Mouse (Mus musculus) frontal cortex, postnatal 10 days (tissue): ENCODE measurements around the gene Ppa2.

Experiments used
- DNase-seq, 2 experiments: peaks; one replicate each; pipeline ENCODE4 v3.0.0; 2022; ENCODE audit warnings: low spot score in 2 of 2, mixed read lengths in 1 of 2

Ppa2 gene

GRCm38 (mm10) chr3:133331184-133331866 lies 21.4 kb downstream of the Ppa2 start:
- DNase-seq: no peak

GRCm38 (mm10) chr3:133332280-133332679 lies 22.4 kb downstream of the Ppa2 start:
- DNase-seq: no peak

DNA sequence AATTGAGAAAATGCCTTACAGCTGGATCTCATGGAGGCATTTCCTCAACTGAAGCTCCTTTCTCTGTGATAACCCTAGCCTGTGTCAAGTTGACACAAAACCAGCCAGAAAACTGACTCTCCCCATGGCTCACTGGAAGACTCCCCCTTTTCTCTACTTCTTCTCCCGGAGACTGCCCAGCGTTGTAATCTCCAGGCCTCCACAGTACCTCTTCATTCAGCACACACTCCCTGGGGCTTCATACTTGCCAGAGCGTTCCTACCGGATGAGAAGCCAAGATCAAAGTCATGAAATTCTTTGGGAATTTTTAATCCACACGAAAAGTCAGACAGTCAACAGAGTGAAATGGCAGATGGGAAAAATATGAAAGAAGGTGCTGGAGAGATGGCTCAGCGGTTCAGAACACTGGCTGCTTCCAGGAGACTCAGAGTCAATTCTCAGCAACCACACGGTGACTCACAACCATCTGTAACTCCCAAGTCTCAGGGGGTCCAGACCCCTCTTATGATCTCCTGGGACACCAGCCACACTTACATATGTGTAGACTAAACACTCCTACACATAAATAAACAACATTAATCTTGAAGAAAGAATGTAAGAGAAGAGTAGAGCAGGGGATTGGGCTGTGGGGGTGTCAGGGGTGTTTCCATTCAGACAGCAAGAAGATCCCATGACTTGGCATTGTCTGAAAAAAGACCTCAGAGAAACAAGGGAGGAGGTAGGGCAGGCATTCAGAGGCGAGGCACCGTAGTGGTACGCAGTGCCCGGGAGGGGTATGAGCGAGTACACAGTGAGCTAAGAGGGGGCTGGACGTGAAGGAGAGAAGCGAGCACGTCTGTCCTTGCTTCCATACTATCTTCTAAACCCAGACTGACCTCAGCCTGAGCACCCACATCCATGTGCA lies 23.6 kb downstream of the Ppa2 start:
- no peak for DNase-seq

DNA sequence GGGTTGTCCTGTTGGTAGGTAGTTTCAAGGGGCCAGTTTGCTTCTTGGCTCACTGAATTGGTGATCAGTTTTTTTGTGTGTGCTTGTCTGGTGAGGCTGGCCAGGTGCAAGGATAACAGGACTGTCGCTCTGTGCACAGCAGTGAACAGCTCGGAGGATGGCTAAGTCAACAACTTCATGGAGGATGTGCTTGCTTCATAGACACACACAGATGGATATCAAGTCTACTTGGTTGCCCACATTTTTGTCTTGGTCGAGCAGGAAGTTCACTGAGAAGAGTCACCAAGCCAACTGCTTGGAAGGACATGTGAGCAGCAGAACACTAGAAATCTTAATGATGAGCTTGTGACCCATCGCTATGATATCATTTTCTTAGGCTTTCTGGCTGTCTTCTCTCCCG lies 24.8 kb downstream of the Ppa2 start:
- DNase-seq: no peak

DNA sequence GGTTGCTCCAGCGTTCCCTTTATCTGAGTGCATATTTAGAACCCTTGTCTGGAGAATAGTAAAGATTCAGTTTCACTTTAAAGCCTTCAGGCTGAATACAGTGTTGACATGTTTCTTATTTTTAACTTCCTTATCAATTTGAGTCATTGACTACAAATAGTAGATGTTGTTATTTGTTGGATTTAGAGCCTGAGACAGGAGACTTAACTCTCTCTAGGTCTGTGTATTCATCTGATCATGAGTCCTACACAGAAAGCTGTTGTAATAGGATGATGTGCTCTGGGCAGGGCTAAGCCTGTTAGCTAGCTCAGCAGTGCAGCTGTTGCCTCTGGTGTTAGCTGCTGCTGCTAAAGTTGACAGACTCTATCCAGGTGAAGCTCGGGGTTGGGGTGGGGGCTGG lies 25.3 kb downstream of the Ppa2 start:
- no peak for DNase-seq

DNA sequence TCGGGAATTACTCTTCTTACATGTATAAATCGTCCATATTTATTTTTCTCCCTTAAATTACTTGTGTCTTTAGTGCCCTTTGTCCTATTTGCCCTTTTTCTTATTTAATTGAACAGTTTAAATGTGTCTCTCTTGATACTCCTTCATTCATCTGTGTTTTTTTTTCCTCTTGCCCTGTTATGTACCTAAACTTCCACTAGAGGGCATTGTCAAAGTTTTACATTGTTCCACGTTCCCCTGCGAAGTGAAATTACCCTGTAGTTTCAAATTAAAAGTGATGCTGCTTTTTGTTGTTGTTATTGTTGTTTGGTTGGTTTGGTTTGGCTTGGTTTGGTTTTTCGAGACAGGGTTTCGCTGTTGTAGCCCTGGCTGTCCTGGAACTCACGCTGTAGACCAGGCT lies 26.5 kb downstream of the Ppa2 start:
- no peak for DNase-seq

DNA sequence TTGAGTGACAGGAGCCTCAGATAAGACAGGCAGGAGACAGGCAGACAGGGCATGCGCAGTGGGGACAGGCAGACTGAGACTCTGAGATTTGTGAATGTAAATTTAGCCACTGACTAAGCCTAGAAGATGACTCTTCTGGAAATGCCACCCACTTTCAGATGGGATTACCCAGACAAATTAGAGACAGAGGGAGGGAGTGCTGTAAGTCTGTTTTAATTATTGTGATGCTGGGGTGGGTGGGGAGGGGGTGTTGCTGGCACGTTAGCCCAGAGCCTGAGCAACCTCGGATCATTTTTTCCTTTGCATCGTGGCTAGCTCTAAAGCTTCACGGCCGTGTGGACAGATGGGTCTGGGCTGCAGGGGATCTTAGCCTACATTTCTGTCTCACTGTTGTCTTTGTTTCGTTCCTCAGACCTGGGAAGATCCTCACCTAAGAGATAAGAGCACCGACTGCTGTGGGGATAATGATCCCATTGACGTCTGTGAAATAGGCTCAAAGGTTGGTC lies 29.0 kb downstream of the Ppa2 start:
- DNase-seq: peak; percentile 29 to 39

DNA sequence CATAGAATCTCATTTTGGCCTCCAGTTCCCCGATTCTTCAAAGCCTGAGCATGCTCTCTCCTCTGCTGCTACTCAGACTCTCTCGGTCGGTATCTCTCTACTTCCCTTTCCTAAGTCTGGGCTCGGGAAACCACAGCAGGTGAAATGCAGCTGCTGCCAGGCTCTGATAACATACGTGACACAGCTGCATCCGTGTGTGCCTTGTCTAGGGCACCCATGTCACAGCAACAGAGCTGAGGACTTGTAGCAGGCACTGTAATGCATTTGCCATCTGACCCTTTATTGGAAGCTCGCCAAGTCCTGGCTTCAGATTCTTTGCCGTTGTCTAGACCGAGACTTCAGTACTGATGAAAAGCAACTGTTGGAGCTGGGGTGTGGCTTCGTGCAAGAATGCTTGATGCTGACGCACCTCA lies 29.5 kb downstream of the Ppa2 start:
- DNase-seq: peak in 1 of 2 experiments; percentile 29

DNA sequence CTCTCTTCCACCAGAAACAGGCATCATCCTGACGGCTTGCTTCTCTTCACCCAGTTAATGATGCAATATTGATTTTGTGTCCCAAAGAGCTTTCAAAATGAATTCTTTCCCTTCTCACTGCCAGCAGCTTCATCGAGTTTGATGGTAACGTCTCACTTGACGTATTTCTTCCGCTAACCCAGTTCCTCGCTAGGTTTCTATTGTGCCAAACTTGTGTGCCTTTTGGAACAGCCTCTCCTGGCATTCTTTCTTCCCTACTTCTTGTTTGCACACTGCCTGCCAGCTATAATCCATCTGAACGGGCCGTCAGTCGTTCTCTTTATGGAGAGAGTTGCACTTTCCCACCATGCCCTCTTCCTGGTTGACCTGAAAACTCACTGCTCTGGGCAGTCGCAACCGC lies 31.2 kb downstream of the Ppa2 start:
- DNase-seq: no peak

- no peak for DNase-seq
These were observed 37.6 kb downstream of the Ppa2 start for GRCm38 (mm10) chr3:133347535-133347934.

DNA sequence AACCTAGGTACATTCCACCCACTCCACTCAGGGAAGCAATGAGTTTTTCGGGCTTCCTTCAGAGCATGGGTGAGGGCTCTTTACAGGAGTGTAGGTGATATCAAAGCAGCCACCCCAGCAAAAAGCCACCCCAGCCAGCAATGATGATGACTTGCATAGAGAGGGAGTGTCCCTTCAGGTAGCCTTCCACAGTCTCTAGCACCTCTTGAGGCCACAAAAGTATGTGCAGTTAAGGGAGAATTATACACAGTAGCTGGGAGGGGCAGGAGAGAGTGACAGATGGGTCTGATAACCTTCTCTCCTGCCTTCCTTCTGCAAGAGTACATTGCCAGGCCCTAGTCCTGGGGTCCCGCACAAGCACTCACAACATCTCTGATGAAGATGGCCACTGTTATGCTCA lies 38.9 kb downstream of the Ppa2 start:
- DNase-seq: no peak

- no peak for DNase-seq
These were observed 47.6 kb downstream of the Ppa2 start for GRCm38 (mm10) chr3:133357426-133357974.

DNA sequence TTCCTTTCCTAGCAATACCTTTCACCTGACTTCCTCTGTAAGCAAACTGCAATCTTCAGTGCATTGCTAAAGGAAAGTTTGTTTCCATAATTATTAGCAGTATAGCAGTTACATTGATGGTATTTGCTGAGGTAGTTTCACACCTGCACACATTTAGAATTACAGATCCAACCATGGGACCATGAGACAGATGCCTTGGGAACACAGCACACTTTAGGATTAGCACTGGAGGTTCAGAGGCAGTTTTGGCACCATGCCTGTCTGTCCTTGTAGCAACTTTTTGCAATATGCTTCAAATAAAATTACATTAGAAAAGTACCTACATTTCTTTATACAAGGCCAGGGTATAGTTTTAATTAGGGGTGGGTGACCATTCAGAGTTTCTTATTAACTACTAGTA lies 48.1 kb downstream of the Ppa2 start:
- no peak for DNase-seq

DNA sequence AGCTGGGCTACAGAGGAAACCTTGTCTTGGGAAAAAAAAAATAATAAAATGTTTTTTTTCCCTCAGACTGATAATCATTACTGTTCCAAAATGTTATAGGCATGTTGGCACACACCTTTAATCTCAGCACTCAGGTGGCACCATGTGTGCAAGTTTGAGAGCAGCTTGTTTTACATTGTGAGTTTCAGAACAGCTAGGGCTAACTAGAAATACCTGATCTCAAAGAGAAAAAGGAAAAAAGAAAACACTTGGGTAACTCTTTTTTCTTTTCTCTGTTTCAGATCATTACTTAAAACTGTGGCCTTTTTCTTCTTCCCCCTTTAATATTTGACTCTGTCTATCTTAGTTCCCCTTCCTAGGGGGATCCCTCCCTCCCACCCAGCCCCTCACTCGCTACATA lies 51.5 kb downstream of the Ppa2 start:
- DNase-seq: no peak

- no peak for DNase-seq
These were observed 54.2 kb downstream of the Ppa2 start for GRCm38 (mm10) chr3:133364138-133364537.

DNA sequence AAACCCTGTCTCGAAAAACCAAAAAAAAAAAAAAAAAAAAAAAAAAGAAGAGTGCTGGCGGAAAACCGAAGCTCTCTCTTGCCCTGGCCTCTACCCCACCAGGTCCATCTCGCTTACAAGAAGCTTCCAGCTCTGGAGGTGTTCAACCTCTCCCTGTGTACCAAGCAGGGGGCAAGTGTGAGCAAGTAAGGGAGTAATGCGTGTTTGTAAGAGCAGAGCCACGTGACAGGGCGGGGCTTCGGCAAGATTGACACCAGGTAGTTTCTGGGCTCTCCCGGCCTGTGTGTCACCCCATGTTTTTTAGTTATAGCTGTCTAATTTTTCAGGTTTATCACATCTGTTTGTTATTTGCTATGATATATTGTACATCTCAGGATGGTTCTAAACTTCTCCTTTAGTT lies 56.2 kb downstream of the Ppa2 start:
- no peak for DNase-seq

GRCm38 (mm10) chr3:133378174-133378573 lies 68.3 kb downstream of the Ppa2 start:
- no peak for DNase-seq

DNA sequence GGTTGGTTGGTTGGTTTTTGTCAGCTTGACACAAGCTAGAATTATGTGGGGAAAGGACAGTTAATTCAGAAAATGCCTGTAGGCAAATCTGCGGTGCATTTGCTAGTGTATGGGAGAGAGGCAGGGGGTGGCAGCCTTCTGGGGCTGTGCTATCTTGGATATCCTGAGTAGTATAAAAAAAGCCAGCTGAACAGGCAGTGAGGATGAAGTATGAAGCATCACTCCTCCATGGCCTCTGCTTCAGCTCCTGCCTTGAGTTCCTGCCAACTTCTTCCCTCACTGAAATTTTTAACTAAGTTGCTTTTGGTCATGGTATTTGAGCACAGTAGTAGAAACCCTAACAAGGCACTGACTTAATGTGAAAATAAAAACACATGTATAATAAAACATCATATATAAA lies 70.1 kb downstream of the Ppa2 start:
- no peak for DNase-seq

GRCm38 (mm10) chr3:133381519-133381918 lies 71.6 kb downstream of the Ppa2 start:
- no peak for DNase-seq

GRCm38 (mm10) chr3:133382147-133382546 lies 72.2 kb downstream of the Ppa2 start:
- DNase-seq: no peak

- no peak for DNase-seq
These were observed 74.3 kb downstream of the Ppa2 start for GRCm38 (mm10) chr3:133384164-133384708.

- no peak for DNase-seq
These were observed 77.4 kb downstream of the Ppa2 start for GRCm38 (mm10) chr3:133387283-133387682.
